Mouse (Mus musculus): ENCODE measurements around the gene Mob3b.

Mob3b gene

DNA sequence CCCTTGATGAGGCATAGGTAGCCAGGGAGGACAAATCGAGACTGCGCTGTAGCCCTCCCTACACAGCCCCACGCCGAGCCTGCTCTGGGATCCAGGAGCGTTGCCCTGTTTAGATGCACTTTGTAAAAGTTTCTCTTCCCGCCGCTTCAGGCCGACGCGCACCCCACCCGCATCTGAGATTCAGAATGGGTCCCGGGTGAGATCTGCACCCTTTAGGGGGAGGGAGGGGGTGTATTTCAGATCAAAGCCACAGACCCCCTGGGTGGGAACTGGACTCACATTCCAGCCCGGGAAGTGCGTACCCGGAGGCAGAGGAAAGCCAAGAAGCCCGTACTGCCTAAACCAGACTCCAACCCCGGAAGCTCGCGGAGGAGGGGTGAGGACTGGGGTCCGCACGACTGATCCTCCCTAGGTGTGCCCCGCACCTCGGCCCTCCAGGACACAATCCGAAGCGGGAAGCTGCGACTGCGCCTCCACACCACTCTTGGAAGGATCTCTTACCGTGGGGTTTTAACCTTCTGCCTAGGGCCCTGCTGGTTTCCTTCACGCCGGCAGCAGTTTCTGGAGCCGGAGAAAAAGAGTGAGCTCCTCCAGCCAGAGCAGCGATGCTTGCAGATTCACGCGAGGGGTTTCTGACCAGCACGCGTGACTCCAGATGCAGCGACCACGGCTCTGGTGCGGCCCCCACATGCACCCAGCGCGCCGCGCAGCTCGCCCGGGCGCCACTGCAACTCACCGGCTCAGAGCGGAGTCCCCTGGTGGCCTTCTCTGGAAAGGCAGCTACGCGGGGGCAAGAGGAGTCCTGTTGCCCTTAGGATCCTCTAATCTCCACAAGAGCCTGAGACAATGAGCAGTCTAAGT is at the start of gene Mob3b:
Gene Mob3b, minus strand, starts transcription at position 734 of the 861 bp plus-strand sequence.
- TF ChIP-seq GATA4 (IDR thresholded peaks at IDR 0.05; ENCODE audit: insufficient replicate concordance, low read length) = no peak

DNA sequence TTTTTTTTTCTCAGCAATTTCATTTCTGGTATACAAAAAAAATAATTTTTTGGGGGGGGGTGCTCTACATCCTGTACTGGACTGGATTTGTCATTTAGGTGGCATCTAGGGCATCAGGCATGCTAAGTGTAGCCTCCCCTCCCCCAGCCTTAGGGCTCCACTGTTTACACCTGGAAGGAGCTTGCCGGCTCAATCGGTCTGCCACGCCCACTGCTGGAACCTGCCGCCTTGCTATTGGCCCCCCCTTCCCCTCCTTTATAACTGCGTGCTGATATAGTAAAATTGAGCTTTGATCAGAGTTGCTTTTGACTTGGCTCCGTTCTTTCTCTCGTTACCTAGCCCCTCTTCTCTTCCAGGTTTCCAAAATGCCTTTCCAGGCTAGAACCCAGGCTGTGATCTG is 47.4 kb upstream of the Mob3b start:
- TF ChIP-seq GATA4 (IDR thresholded peaks at IDR 0.05; ENCODE audit: insufficient replicate concordance, low read length) = no peak

DNA sequence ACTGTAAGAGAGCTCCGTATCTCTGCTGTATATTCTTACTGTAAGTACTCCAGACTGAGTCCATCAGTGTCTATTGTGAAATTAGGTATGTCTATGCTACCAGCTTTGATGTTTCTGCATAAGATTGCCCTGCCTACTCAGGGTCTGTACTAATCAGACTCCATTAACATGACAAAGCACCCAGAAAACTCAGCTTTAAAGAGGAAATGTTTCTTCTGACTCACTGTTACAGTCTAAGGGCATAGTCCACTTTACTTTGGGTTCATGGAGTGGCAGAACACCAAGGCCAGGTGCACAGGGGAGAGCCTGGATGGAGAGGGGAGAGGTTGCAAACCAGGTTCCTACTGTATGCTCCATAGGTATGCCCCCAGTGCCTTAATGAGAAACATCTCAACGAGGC is 46.4 kb upstream of the Mob3b start:
- TF ChIP-seq GATA4 (IDR thresholded peaks at IDR 0.05; ENCODE audit: insufficient replicate concordance, low read length) = no peak

DNA sequence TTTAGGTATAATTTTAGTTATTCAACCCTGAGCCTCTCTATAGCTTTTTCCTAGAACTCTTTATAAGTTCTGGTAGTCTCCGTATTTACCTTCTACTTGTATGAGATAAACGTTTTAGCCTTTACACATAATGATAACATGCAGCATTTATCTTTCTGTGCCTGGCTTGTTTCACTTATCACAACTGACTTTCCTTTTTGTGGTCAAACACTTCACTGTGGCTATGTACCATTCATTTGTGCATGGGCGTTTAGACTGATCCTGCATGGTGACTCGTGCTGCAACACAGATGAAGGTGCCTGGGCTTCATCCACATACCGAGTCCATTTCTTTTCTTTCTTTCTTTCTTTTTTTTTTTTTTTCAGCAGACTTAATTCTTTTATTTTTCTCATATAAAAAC is 44.4 kb upstream of the Mob3b start:
- TF ChIP-seq GATA4 (IDR thresholded peaks at IDR 0.05; ENCODE audit: insufficient replicate concordance, low read length) = no peak

DNA sequence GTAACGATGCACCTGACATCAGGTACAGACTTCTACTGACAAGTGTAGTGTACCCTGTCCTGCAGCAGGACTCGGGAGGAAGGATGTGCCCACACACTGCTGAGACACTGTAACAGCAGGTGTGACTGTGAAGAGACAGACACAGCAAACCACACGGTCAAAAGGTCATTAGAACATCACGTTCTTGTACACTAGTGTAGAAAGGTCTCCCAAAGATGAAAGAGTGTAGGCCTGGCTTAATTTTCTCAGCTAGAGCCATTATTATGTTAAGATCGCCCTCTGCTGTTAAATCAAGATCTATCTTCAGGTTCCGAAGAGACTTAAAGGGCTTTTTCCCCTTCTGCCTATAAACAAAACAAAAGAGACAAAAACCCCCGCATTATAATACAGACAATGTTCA is 35.4 kb upstream of the Mob3b start:
- TF ChIP-seq GATA4 (IDR thresholded peaks at IDR 0.05; ENCODE audit: insufficient replicate concordance, low read length) = no peak

DNA sequence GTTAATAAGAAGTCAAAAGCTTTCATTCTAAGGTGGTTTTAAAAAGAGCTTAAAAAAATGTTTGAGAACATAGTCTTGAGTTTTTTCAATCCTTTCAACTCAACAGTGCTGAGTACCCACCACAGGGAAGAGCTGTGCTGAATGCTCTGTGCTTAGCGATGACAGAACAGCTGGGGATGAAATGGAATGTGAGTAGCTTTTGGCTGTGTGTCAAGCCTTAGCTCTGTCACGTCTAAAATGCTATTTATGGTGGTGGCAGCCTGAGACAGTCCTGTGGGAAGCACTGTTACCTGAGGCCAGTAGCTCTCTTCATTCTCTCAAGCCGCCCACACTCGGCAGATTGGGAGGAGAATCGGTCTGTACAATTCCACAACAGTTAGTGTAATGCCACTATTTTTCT is 32.5 kb upstream of the Mob3b start:
- TF ChIP-seq GATA4 (IDR thresholded peaks at IDR 0.05; ENCODE audit: insufficient replicate concordance, low read length) = no peak

DNA sequence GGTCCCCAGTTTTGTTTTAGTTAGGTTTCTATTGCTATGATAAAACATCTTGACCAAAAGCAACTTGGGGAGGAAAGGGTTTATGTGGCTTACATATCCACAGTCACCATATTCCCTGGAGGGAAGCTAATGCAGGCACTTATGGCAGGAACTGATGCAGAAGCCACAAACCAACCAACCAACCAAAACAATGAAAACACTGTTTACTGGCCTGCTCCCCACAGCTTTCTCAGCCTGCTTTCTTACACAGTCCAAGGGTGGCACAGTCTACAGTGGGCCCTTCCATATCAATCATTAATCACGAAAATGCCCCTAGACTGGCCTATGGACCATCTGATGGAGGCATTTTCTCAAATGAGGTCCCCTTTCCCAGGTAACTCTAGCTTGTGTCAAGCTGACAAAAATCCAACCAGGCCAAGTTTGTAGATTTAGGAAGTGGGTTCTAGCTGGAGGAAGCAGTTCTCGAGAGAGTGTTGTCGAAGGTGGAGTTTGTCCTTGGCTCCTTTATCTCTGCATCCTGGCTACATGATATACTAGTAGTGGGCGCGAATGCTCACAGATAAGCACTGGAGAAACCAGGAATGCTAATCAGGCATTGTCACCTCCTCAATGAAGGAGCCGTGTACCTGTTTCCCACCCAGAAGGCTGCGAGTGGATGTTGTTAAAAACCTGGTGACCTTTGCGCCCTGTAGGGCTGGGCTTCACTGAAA is 30.5 kb upstream of the Mob3b start:
- no peak for TF ChIP-seq GATA4 (IDR thresholded peaks at IDR 0.05; ENCODE audit: insufficient replicate concordance, low read length)

DNA sequence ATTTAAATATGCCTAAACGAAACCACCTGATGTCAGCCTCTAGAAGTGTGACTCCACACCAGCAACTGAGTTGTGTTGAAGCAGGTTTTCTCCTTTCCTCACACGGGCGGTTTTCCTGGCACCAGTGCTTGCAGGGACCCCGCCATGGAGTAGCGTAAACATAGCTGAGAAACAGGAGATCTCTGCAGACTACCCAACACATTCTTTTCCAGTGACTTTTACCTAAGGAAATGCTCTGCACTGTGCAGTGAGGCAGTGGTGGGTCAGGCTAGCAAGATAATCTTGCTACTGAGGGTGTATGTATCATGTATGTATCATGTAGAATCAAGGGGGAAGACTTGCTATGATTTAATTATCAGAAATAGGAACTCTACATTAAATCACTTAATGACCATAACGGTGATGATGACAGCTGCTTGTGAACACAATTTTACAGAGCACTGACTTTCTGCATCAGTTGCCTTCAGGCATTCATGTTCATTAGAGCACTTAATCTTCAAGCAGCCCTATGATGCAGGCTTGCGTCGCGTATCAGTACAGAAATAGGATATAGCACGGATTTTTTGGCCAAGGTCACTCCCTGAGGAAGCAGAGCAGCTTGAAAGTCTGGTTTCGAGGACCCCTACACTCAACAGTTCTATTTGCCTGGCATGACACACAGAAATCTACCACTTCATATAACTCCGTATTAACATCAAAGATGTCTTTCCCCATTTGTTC is 20.8 kb upstream of the Mob3b start:
- no peak for TF ChIP-seq GATA4 (IDR thresholded peaks at IDR 0.05; ENCODE audit: insufficient replicate concordance, low read length)

DNA sequence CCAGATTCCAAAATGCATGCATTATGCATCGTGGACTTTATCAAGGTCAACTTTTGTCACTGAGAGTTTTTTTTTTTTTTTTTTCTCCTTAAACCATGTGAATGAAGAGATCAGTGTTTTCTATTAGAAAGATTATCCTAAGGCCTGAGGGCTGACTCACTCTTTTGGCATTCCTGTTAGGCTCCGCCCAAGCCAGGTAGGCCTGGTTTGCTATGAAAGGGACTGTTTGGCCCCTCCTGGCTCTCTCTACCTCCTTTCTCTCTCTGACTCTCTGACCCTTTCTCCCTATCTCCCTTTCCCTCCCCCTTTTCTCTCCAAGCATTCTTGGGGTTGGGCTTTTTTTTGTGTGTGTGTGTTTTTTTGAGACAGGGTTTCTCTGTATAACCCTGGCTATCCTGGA is 18.3 kb upstream of the Mob3b start:
- no peak for TF ChIP-seq GATA4 (IDR thresholded peaks at IDR 0.05; ENCODE audit: insufficient replicate concordance, low read length)

DNA sequence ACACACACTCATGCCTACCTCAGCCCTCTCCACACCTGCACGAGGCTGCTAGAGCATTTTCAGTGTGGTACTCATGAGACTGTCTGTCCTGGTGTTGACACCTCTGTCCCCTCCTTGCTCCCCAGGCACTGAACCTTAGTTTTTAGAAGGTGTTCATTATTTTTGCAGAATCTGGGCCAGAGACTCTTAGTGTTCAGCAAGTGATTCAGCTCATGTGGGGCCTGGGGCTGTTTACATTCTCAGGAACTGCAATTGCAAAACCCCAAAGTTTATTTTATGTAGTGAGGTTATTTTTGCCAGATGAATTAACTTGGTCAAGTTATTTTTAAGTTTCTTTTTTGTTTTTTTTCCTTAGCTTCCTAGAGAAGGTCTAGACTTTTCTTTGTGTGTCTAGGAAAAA is 16.3 kb upstream of the Mob3b start:
- TF ChIP-seq GATA4 (IDR thresholded peaks at IDR 0.05; ENCODE audit: insufficient replicate concordance, low read length) = no peak

DNA sequence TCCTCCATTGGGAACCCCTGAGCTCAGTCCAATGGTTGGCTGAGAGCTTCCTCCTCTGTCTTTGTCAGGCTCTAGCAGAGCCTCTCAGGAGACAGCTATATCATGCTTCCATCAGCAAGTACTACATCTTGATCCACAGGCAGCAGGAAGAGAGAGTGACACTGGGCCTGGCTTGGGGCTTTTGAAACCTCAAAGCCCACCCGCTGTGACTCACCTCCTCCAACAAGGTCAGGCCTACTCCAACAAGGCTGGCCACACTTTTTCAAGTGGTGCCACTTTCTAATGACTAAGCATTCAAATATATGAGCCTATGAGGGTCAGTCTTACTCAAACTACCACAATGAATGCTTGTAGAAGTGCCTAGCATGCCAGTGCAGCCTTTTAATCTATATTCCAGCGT is 15.2 kb upstream of the Mob3b start:
- TF ChIP-seq GATA4 (IDR thresholded peaks at IDR 0.05; ENCODE audit: insufficient replicate concordance, low read length) = no peak

DNA sequence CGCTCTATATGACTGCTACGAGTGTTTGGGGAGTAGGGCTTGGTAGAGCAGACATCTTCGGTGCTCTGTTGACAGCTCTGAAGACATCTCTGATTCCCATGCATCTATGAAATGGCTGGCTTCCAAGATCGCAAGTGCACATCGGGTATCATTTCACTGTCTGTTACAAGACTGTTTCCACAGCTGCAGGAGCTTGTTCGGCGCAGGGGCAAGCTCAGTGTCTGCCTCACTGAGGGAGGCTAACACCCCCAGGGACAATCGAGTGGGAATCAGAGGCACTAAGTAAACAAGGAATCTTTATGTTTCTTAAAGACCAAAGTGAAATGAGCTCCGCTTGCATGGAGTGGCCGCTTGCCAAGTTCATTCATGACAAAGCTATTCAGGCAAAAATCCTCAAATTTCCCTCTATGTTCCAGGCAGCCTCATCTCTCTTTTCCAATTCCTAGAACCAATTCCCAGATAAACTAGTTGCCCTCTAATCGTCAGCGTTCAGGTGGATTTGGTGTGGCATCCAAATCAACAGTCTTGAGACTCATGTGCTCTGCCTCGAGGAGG is 12.4 kb upstream of the Mob3b start:
- no peak for TF ChIP-seq GATA4 (IDR thresholded peaks at IDR 0.05; ENCODE audit: insufficient replicate concordance, low read length)

DNA sequence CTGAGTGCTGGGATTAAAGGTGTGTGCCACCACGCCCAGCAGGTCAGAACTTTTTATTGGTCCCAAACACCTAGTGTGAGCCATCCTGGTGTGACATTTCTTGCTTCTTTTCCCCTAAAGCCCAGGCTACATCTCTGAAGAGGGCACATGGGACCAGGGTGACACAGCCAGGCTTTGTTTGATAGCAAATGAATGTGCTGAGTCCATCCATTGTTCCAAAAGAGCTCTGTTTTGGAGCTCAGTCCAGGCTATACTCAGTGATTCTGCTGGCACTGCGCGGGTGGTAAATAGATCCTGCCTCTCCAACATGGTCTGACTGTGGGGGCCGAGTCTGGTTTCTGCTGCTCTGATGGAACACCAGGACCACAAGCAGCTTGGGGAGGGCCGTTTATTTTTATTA is 10.6 kb upstream of the Mob3b start:
- no peak for TF ChIP-seq GATA4 (IDR thresholded peaks at IDR 0.05; ENCODE audit: insufficient replicate concordance, low read length)

DNA sequence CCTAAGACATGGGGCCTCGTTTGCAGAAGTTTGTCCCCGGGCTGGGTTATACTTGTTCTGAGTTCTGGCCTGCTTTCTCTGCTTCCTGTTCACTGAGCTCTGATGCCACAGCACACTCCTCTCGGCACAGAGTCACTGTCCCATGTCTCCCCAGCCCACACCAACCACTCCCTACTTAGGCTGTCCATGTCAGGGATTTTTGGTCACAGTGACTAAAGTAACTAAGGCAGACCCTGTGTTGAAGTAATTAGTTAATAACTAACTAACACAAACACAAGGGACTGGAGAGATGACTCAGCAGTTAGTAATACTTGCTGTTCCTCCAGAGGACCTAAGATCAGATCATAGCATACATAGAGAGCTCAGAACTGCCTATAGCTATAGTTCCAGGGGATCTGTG is 8.7 kb upstream of the Mob3b start:
- TF ChIP-seq GATA4 (IDR thresholded peaks at IDR 0.05; ENCODE audit: insufficient replicate concordance, low read length) = no peak

DNA sequence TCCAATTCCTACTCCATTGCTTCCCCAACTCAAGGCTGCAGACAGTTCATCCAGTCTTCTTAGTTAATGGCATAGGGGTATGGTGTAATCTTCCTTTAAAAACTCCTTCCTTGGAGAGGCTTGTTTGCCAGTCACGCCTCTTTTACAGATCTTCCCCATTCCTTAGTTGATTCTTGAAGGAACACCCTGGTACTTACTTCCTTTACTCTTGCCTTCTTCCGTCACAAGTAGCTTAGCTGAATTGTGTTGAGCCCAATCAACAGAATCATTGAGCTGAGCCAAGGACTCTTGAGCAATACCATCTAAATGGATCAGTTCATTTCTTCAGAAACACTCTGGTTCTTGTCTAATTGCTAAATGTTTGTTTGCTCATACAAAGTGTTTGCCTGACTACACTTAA is 8.0 kb upstream of the Mob3b start:
- no peak for TF ChIP-seq GATA4 (IDR thresholded peaks at IDR 0.05; ENCODE audit: insufficient replicate concordance, low read length)

DNA sequence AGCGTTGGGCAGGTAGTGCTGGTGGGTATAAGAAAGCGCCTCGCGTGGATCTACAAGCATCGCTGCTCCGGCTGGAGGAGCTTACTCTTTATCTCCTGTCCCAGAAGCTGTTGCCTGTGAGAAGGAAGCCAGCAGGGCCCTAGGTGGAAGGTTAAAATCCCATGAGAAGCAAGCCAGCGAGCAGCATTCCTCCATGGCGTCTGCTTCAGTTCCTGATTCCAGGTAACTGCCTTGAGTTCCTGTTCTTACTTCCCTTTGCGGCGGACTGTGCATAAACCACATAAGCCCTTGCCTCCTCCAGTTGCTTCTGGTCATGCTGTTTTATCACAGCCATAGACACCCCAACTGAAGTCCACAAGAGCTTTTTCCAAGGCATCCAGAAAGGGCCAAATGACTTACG is 531 bp upstream of the Mob3b start:
- no peak for TF ChIP-seq GATA4 (IDR thresholded peaks at IDR 0.05; ENCODE audit: insufficient replicate concordance, low read length)
